Mouse (Mus musculus): ENCODE results near the gene Nceh1.

- TF ChIP-seq CTCF (IDR thresholded peaks at IDR 0.05) (no peak), EP300 (IDR thresholded peaks at IDR 0.05) (no peak)
These were observed 34.6 kb downstream of the Nceh1 start for GRCm38 (mm10) chr3:27217331-27217730.
